Mouse (Mus musculus) midbrain, embryonic 10.5 days (tissue): ENCODE measurements around the gene Sez6. TPM values are rescaled to one million over a fixed set of nuclear protein-coding genes. Genes with fewer than 3 reads are reported as not detected.
A peak's percentile ranks its signal among the peaks of the same experiment; 100 is the strongest.

ENCODE experiments used
- DNase-seq: peaks from one replicate; pipeline ENCODE4 v3.0.0-alpha.2; 2017; ENCODE audit warnings: low spot score
- H3K27ac ChIP-seq: fragments of 300-500 bp; sonication (generic); replicated peaks from 2 replicates; pipeline ENCODE4 v1.5.1; 2016; ENCODE audit warnings: mild to moderate bottlenecking
- H3K27me3 ChIP-seq: fragments of 300-500 bp; sonication (generic); 2 replicates; pipeline ENCODE4 v1.6.1; 2016; ENCODE audit warnings: low read depth, mild to moderate bottlenecking; ENCODE audit not compliant: poor library complexity, severe bottlenecking
- H3K36me3 ChIP-seq: fragments of 300-500 bp; sonication (generic); 2 replicates; pipeline ENCODE4 v1.6.1; 2016; ENCODE audit warnings: mild to moderate bottlenecking, moderate library complexity
- H3K4me1 ChIP-seq: fragments of 300-500 bp; sonication (generic); 2 replicates; pipeline ENCODE4 v1.6.1; 2016
- H3K4me3 ChIP-seq: fragments of 300-500 bp; sonication (generic); 2 replicates; pipeline ENCODE4 v1.5.1; 2016; ENCODE audit warnings: mild to moderate bottlenecking, moderate library complexity
- H3K9me3 ChIP-seq: fragments of 300-500 bp; sonication (generic); replicated peaks from 2 replicates; pipeline ENCODE4 v1.6.1; 2016; ENCODE audit warnings: mild to moderate bottlenecking
- WGBS: fragments of 180-500 bp; shearing (Covaris S2); methylation state at CpG from one replicate; pipeline ENCODE4 v1.1.7; 2016; 5-methylcytosine and 5-hydroxymethylcytosine counted together
- polyA plus RNA-seq: library from polyadenylated mRNA; unstranded; fragments of >200 nt; fragmentation: Nextera tagmentation; extraction: Ambion mirVana; gene quantifications from 2 replicates; pipeline ENCODE4 v1.2.1, GENCODE M21; 2016

Gene Sez6
- 3.5 and 7.1 TPM in 2 replicates for polyA plus RNA-seq

DNA sequence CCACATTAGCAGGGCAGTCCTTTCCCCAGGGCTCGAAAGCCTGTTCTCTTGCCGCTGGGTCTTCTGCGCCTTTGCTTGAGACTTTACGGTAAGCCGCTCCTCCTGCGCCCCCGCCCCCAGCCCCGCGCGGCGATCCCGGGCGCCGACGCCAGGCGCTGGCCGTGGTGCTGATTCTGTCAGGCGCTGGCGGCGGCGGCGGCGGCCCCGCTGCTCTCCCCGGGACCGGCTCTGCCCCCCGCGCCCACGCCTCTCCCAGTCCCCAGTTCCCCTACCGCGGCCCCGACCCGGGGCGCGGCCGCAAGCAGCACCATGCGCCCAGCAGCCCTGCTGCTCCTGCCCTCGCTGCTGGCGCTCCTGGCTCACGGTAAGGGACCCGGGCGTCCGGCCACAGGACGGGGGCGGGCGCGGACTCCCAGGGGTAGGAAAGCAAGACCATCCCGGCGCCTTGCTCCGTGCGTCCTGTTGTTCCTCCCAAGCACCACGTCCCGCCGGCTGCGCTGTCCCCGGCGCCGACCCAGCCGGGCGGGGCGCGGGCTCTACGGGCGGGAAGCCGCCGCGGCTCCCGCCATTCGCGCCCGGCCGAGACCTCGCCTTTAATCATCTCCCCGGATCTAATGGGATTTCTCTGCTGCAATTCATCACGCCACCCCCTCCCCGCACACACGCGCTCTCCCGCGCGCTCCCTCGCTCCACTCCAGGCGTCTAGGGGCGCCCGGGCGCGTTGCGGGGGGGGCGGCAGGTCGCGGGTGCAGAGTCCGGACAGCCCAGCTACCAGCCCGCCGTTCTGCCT is at the start of gene Sez6:
TSS of gene Sez6 (plus strand) at position 50 of the 790 bp plus-strand sequence.
- H3K36me3 ChIP-seq = no peaks in the 10 kb centered on the region
- H3K9me3 ChIP-seq = no peaks in the 10 kb centered on the region
- peaks cover 52% of the 10 kb centered on the region for H3K4me1 ChIP-seq
- WGBS = under 1% methylated on average over 94 of the region's 94 CpGs
- peak within 1 kb of the TSS; percentile 73 for H3K4me3 ChIP-seq
- H3K27ac ChIP-seq = peak within 1 kb of the TSS; percentile 71
- peak; percentile 84 for DNase-seq
- peaks cover 94% of the 10 kb centered on the region for H3K27me3 ChIP-seq

DNA sequence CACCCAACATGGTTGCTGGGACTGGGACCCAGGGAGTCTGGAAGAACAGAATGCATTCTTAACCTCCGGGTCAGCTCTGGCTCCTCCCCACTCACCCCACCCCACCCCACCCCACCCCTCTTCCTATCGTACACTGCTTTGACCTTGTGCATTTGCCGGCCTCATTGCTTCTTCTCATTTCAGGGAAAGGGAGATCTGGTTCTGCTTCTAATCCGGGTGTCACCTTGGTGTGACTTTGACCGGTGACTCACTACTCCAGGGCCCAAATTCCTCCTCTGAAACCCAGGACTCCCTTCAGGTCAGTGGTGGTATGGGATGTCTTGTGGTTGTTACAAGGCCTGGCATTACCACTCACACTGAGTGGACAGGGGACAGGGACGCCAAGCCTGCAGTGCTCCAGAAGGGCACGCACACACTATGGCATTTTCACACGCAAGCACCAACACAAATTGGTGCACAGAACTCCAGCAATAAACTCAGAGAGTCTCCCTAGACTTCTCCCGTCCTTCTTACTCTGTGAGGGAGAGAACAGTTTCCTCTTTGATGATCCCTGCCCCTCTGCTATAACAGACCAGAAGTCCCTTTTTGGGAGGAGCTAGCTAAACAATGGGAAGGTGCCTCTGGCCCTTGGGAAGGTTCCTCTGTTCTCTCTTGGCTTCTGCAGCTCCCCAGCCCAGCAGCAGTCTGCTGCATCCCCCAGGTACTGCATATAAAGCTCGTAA is 45.9 kb upstream of the Sez6 start:
- peak overlapping the region; percentile 28 for H3K4me3 ChIP-seq
- no peaks in the 10 kb centered on the region for H3K9me3 ChIP-seq
- H3K27me3 ChIP-seq = peaks cover 71% of the 10 kb centered on the region
- peaks cover 65% of the 10 kb centered on the region for H3K4me1 ChIP-seq
- H3K36me3 ChIP-seq = 0 out of 2 replicates have a peak, but pooled peaks cover 5% of the 10 kb centered on the region
- WGBS = 34% methylated on average over 10 of the region's 10 CpGs
- DNase-seq = peak; percentile 43
- peak overlapping the region; percentile 80 for H3K27ac ChIP-seq

DNA sequence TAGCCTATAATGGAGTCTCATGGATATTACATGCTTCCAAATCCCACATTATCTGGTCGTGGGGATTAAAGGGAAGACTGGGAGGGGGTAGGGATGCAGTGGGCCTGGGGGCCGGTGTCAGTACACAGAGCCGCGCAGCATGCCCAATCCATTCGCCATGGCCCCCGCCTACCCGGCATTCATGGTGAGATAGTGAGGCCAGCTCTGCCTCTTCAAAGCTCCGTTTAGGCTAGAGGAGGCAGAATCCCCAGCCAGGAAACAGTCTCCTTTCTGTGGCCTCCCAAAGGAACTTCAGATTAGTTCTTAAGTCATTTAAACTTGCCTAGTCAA is 45.4 kb upstream of the Sez6 start:
- peaks cover 66% of the 10 kb centered on the region for H3K4me1 ChIP-seq
- H3K27ac ChIP-seq = peak overlapping the region; percentile 80
- H3K4me3 ChIP-seq = peak overlapping the region; percentile 28
- no peaks in the 10 kb centered on the region for H3K9me3 ChIP-seq
- peaks cover 68% of the 10 kb centered on the region for H3K27me3 ChIP-seq
- 0 out of 2 replicates have a peak, but pooled peaks cover 5% of the 10 kb centered on the region for H3K36me3 ChIP-seq
- peak; percentile 86 for DNase-seq
- WGBS = 33% methylated on average over 8 of the region's 8 CpGs

DNA sequence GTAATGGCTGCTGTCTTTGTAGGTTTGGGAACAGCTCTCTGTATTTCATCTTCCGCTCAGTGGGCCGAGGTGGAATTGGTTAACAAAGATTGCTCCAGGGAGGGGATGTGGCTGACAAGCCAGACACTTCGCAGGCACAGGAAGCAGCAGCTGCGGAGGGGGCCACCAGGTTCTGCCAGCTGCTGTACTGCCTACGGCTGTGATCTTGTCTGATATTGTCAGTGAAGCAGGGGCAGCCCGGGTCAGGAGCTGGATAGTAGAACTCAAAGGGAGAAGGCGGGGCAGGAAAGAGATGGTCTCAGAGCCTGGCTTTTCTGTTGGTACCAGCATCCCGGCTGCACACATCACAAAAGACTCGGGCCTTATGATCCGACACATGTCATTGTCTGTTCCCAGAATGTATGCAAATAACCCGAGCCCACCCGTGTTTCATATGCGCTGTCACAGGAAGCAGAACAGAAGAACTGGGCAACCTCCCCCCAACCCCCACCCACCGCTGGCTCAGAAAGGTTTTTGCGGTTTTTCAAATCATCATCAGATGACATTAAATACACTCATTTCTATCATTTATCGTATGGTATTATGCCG is 43.1 kb upstream of the Sez6 start:
- H3K4me1 ChIP-seq = peaks cover 75% of the 10 kb centered on the region
- H3K4me3 ChIP-seq = peak overlapping the region; percentile 23; the same call in 1 of the 2 replicates
- peak overlapping the region; percentile 80 for H3K27ac ChIP-seq
- WGBS = 40% methylated on average over 17 of the region's 17 CpGs
- 0 out of 2 replicates have a peak, but pooled peaks cover 2% of the 10 kb centered on the region for H3K36me3 ChIP-seq
- peaks cover 59% of the 10 kb centered on the region for H3K27me3 ChIP-seq
- peak; percentile 65 for DNase-seq
- no peaks in the 10 kb centered on the region for H3K9me3 ChIP-seq

DNA sequence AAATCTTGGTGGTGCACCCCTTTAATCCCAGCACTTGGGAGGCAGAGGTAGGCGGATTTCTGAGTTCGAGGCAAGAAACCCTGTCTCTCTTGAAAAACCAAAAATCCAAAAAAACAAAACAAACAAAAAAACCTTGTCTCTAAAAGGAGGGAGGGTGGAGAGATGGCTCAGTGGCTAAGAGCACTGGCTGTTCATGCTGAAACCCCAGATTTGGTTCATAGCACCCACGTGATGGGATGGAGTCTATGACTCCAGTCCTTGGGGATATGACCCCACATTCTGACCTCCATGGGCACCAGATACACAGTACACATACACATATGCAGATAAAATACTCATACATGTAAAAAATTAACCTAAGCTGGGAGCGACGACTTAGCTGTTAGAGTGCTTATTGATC is 41.8 kb upstream of the Sez6 start:
- H3K9me3 ChIP-seq = no peaks in the 10 kb centered on the region
- H3K36me3 ChIP-seq = no peaks in the 10 kb centered on the region
- H3K27me3 ChIP-seq = peaks cover 45% of the 10 kb centered on the region
- DNase-seq = no peak
- WGBS = 95% methylated on average over 5 of the region's 5 CpGs
- peaks cover 82% of the 10 kb centered on the region for H3K4me1 ChIP-seq
- H3K4me3 ChIP-seq = no peak overlapping the region
- no peak overlapping the region for H3K27ac ChIP-seq

DNA sequence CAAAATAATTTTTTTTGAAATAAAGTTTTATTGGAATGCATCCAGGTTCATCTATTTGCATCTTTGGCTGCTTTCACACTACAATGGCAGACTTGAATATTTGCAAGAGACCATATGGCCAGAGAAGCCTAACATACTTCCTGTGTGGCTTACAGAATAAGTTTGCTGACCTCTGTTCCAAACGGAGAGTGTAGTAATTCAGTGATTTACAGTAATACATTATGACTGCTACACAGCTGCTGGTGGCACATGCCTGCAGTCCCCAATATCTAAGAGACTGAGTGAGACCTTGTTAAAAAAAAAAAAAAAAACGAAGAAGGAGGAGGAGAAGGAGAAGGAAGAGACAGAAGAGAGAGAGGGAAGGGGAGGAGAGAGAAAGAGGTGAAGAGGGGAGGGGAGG is 41.1 kb upstream of the Sez6 start:
- H3K4me1 ChIP-seq = peaks cover 82% of the 10 kb centered on the region

DNA sequence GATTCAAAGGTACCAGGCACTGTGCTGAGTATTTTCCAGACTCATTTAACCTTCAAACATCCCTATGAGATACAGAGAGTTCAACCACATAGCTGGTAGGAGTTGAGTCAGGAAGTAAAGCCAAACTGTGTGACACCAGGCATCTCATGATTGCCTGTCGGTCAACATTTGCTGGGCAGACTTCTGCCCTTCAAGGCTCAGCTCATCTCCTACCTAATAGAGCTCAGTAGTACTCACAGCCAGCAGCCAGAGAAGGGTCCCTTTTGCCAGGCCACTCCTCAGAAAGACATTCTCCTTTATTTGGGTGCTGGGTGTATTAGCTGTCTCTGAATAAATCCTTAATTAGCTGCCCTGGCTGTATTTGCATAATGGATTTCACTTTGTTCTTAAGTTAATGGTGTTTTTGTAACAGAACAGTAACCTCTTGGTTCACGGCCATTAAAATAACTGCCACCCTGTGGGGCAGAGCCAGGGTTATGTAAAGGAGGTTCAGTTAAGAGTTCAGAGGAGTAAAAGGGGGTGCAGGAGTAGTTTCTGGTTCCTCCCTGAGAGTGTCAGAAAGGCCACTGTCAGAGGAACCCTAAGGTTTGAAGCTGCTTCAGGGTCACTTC is 39.8 kb upstream of the Sez6 start:
- Histone ChIP-seq H3K4me1 (peaks cover 82% of the 10 kb centered on the region), H3K9me3 (no peaks in the 10 kb centered on the region), H3K27me3 (peaks cover 52% of the 10 kb centered on the region), H3K27ac (0 out of 2 replicates have a peak overlapping the region, but pooled peaks have one; percentile 5), H3K36me3 (no peaks in the 10 kb centered on the region), H3K4me3 (no peak overlapping the region)
- WGBS = 69% methylated on average over 2 of the region's 2 CpGs
- no peak for DNase-seq

More for the DNA sequence above, 41.1 kb upstream of the Sez6 start:
- Histone ChIP-seq H3K9me3 (no peaks in the 10 kb centered on the region), H3K27me3 (peaks cover 45% of the 10 kb centered on the region), H3K4me3 (no peak overlapping the region), H3K36me3 (no peaks in the 10 kb centered on the region), H3K27ac (no peak overlapping the region)
- WGBS = 71% methylated on average over 1 of the region's 2 CpGs
- no peak for DNase-seq

DNA sequence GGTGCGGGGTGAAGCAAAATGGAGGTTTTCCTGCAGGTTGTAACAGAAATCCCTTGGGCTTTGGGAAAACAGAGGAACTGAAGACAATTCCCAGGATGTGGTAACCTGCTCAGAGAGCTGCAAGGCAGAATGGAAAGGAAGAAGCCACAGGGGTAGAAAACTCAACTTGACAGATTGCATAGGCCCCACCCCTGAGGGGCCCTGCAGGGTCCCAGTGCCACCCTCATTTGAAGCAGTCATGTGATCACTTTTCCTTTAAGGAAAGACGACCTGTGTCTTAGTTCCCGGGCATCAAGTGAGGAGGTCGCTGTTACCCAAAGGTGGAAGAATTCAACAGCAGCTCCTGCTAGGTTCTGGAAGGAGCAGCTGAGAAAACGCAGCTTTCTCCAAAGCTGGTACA is 37.7 kb upstream of the Sez6 start:
- Histone ChIP-seq H3K27ac (peak overlapping the region; percentile 94), H3K27me3 (peaks cover 53% of the 10 kb centered on the region), H3K4me3 (peak overlapping the region; percentile 44), H3K9me3 (no peaks in the 10 kb centered on the region), H3K36me3 (no peaks in the 10 kb centered on the region), H3K4me1 (peaks cover 82% of the 10 kb centered on the region)
- 5% methylated on average over 5 of the region's 5 CpGs for WGBS
- no peak for DNase-seq

DNA sequence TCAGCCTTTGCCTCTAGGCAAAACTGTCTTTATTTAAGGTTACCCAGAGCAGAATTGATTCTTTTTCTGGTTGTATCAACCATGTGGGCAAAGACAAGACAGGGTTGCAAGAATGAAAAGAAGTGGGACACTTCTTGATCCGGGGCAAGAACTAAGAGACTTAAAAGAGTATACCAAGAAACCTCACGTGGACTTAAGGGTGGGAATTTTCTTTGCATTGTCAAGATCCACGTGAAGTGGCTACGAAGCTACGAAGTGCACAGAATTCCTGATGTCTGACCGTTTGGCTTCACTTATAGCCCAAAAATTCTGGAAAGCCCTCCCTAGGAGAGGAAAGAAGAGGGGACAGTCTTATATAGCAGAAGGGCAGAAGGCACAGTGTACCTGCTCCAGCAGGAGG is 37.3 kb upstream of the Sez6 start:
- H3K4me3 ChIP-seq = peak overlapping the region; percentile 44
- 24% methylated on average over 6 of the region's 6 CpGs for WGBS
- peak overlapping the region; percentile 94 for H3K27ac ChIP-seq
- H3K36me3 ChIP-seq = no peaks in the 10 kb centered on the region
- no peak for DNase-seq
- H3K27me3 ChIP-seq = peaks cover 57% of the 10 kb centered on the region
- peaks cover 83% of the 10 kb centered on the region for H3K4me1 ChIP-seq
- H3K9me3 ChIP-seq = no peaks in the 10 kb centered on the region

DNA sequence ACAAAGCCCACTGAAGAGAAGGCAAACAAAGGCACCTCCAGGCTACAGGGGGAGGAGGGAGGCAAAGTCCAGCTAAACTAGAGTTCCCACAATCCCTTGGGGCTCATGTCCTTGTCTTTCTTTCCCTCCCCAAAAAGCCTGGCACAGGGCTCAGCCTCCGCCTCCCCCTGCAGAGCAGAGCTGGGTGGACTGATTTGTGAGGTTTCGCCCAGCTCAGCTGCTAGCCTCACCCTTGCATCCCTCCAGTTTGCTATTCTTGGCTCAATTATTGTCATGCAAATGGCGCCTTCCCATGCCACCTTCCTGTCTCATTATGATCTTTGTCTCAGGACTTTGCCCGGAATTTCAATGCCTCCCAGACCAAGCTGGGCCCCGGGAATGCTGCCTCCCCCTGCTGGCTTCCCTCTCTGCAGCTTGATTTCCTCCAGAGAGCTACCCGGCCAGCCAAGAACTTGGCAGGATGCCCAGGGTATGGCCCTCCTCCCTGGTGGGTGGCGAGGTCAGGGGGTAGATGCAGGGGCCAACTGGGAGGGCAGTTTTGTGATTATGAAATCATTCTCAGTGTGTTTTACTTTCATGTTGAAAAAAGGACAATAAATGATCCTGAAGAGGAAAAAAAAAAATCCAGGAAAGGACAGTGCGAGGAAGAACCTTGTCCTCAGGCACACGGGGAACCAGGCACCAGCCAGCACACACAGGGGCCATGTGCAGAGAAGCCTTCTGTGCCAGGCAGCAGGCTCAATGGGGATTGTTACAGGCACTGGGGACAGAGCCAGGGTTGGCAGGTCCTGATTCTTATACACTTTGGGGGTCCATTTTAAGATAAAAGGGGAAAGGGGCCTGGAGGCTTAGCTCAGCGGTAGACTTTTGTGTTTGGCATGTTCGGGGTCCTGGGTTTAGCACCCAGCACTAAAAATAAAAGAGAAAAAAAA is 36.5 kb upstream of the Sez6 start, which contains the start of gene Pipox:
TSS of gene Pipox (minus strand) at position 310 of the 932 bp plus-strand sequence.
- H3K27ac ChIP-seq = peak within 1 kb of the TSS; percentile 94
- peaks cover 59% of the 10 kb centered on the region for H3K27me3 ChIP-seq
- H3K4me3 ChIP-seq = peak within 1 kb of the TSS; percentile 44
- no peaks in the 10 kb centered on the region for H3K9me3 ChIP-seq
- no peaks in the 10 kb centered on the region for H3K36me3 ChIP-seq
- WGBS = 13% methylated on average over 11 of the region's 11 CpGs
- H3K4me1 ChIP-seq = peaks cover 82% of the 10 kb centered on the region
- DNase-seq = peak; percentile 81

DNA sequence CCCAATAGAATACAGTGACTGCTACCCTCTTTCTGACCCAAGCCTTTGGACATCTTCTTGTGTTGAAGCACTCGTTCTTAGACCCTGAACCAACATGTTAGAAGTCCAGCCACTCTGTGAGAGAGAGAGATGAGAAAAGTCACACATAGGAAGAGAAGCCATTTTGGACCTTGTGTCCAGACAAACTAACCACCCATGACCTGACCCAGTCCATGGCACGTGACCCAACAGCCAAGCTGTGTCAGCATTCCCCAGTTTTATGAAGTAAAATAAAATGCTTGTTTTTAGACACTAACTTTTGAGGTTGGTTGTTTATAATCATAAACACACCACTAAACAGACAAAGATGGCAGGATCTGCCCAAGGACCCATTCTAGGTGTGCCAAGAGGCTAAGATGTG is 35.6 kb upstream of the Sez6 start:
- no peak for DNase-seq
- no peak overlapping the region for H3K27ac ChIP-seq
- no peaks in the 10 kb centered on the region for H3K36me3 ChIP-seq
- 84% methylated on average over 2 of the region's 2 CpGs for WGBS
- H3K4me1 ChIP-seq = peaks cover 82% of the 10 kb centered on the region
- no peak overlapping the region for H3K4me3 ChIP-seq
- H3K27me3 ChIP-seq = peaks cover 57% of the 10 kb centered on the region
- no peaks in the 10 kb centered on the region for H3K9me3 ChIP-seq
